15 mouse cellular contexts compared by ENCODE assay signal in the genomic region with DNA sequence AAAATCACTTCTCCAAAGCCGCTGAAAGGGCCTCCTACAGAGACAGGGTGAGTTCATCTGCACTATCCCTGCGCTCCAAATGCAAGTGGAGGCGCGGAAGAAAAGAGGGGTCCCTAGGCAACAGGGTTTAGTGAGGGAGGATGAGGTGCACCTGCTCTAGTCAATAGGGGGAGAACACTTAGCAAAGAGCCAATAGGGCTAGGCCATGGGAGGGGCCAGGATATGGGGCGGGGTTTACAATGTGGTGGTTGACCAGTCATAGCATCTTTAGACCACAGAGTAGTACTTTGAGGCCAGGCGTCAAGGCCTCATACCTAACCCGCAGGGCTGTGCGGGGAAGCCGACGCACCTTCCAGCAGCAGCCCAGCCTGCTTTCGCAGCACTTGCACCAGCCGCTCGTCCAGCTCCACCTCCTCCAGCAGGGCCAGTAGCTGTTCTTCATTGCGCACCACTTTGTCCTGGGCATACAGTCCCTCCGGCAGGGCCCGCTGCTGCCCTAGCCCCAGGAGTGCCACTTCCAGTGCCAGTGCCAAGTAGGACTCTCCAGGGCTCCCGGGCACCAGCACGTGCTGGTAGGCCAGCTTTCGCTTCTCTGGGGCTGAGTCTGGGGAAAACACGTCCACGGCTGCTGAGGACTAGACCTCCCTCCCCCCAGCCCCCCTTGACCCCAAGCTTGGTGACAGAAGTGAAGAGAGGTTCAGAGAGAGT. TPM values are rescaled to one million over a fixed set of nuclear protein-coding genes. Genes with fewer than 3 reads are reported as not detected.
DNase-seq lines count a peak whose midpoint lies in the region; ATAC-seq and TF ChIP-seq lines count a peak whose summit lies in the region.
"Had no signal": no experiment of that assay in that cellular context is flagged by ENCODE, and none has a peak within 500 bp of the region (broad histone marks: within the 10 kb centered on the region; RNA-seq: fewer than 3 reads in every experiment).

No protein-coding gene starts in this region.

- TF ChIP-seq POLR2A in kidney, adult 2 months (IDR thresholded peaks at IDR 0.05; ENCODE audit: low read depth, low read length), result no peak

- H3K27me3 ChIP-seq in kidney, embryonic 16.5 days (ENCODE audit: insufficient read depth, low read length), result no peaks in the 10 kb centered on the region
- no peaks in the 10 kb centered on the region for H3K27me3 ChIP-seq in kidney, adult 2 months (replicated peaks; ENCODE audit: control insufficient read depth, insufficient read depth, low read length)
- H3K27me3 ChIP-seq in neural tube, embryonic 13.5 days, result no peaks in the 10 kb centered on the region

- peak; percentile 20 for DNase-seq in adrenal gland, postnatal 25 days
- no peak for DNase-seq in adrenal gland, adult (ENCODE audit: inconsistent age in 2 of 2, low spot score in 1 of 2)
- no peak for DNase-seq in kidney, adult 2 months
- DNase-seq in neural tube, embryonic 10.5 days (ENCODE audit: extremely low spot score, low spot score), result no peak
- no peak for DNase-seq in right cerebral cortex, adult 18-20 months
- DNase-seq: B cell, adult 2 months; cerebellum, postnatal 36 days; kidney, postnatal 14 days; retina, postnatal 1 day had no signal

- H3K9ac ChIP-seq in kidney, embryonic 16.5 days (replicated peaks; ENCODE audit: low read length), result no peak overlapping the region
- no peak overlapping the region for H3K9ac ChIP-seq in neural tube, embryonic 13.5 days
- H3K9ac ChIP-seq: hindbrain, embryonic 14.5 days had no signal

- ATAC-seq in kidney, embryonic 16.5 days (ENCODE audit: low FRiP score, low TSS enrichment), result peak; percentile 57; the same call in 1 of the 2 replicates
- ATAC-seq in neural tube, embryonic 13.5 days (ENCODE audit: low read depth), result 0 out of 2 replicates have a peak, but pooled peaks have one; percentile 33
- no peak for ATAC-seq in frontal cortex, adult (ENCODE audit: low TSS enrichment)

- no peak overlapping the region for H3K4me2 ChIP-seq in kidney, embryonic 16.5 days (replicated peaks; ENCODE audit: low read depth, low read length)
- no peak overlapping the region for H3K4me2 ChIP-seq in neural tube, embryonic 13.5 days
- H3K4me2 ChIP-seq: heart, embryonic 11.5 days; hindbrain, embryonic 14.5 days had no signal

- no peak overlapping the region for H3K4me3 ChIP-seq in kidney, embryonic 16.5 days (ENCODE audit: low read length)
- no peak overlapping the region for H3K4me3 ChIP-seq in kidney, adult 2 months (ENCODE audit: insufficient read depth, low read depth, low read length)
- no peak overlapping the region for H3K4me3 ChIP-seq in neural tube, embryonic 13.5 days

- no peak overlapping the region for H3K27ac ChIP-seq in kidney, embryonic 16.5 days (ENCODE audit: low read length)
- no peak overlapping the region for H3K27ac ChIP-seq in kidney, adult 2 months (ENCODE audit: insufficient read depth, low read depth, low read length)
- H3K27ac ChIP-seq in neural tube, embryonic 13.5 days (replicated peaks), result no peak overlapping the region
- H3K27ac ChIP-seq: hindbrain, embryonic 14.5 days had no signal

- TF ChIP-seq CTCF in kidney, adult 2 months (conservative IDR thresholded peaks at IDR 0.05; ENCODE audit: insufficient read depth, insufficient read length, low read depth, low read length), result no peak

- no peaks in the 10 kb centered on the region for H3K4me1 ChIP-seq in kidney, embryonic 16.5 days (ENCODE audit: insufficient read depth, low read length)
- no peaks in the 10 kb centered on the region for H3K4me1 ChIP-seq in kidney, adult 2 months (ENCODE audit: control insufficient read depth, insufficient read depth, low read length)
- H3K4me1 ChIP-seq in neural tube, embryonic 13.5 days (replicated peaks), result no peaks in the 10 kb centered on the region

- WGBS in kidney, embryonic 16.5 days, result 84% methylated on average over 21 of the region's 21 CpGs
- WGBS in kidney, adult 2 months, result 92% methylated on average over 21 of the region's 21 CpGs
- 81% methylated on average over 21 of the region's 21 CpGs for WGBS in neural tube, embryonic 13.5 days

- peaks cover 86% of the 10 kb centered on the region for H3K36me3 ChIP-seq in kidney, embryonic 16.5 days (ENCODE audit: insufficient read depth, low read length)
- no peaks in the 10 kb centered on the region for H3K36me3 ChIP-seq in kidney, adult 2 months (ENCODE audit: control insufficient read depth, insufficient read depth, low read length)
- peaks cover 98% of the 10 kb centered on the region for H3K36me3 ChIP-seq in neural tube, embryonic 13.5 days

- H3K9me3 ChIP-seq in kidney, embryonic 16.5 days (ENCODE audit: low read length), result no peaks in the 10 kb centered on the region
- H3K9me3 ChIP-seq in neural tube, embryonic 13.5 days, result no peaks in the 10 kb centered on the region

RNA-seq across cellular contexts. Expression of a gene that starts 13.4 kb away (rescaled TPM):
- 41.3 and 44.1 TPM in 2 replicates for total RNA-seq in adrenal gland, postnatal 25 days (2021)
- 18.3 and 18.5 TPM in 2 replicates for polyA plus RNA-seq in kidney, embryonic 16.5 days (2015; fragmentation: Nextera tagmentation; extraction: Ambion mirVana)
- polyA plus RNA-seq in kidney, adult 2 months (2012; rRNA removed), result 9.2 and 10.0 TPM in 2 replicates
- polyA plus RNA-seq in neural tube, embryonic 13.5 days (2015; fragmentation: Nextera tagmentation; extraction: Ambion mirVana), result 32.9 and 34.7 TPM in 2 replicates

RNA-seq across cellular contexts. Expression of a gene that starts 26.0 kb away (rescaled TPM):
- total RNA-seq in adrenal gland, postnatal 25 days (2021), result 261 and 266 TPM in 2 replicates
- polyA plus RNA-seq in kidney, embryonic 16.5 days (2015; fragmentation: Nextera tagmentation; extraction: Ambion mirVana), result 321 and 330 TPM in 2 replicates
- 216 and 246 TPM in 2 replicates for polyA plus RNA-seq in kidney, adult 2 months (2012; rRNA removed)
- polyA plus RNA-seq in neural tube, embryonic 13.5 days (2015; fragmentation: Nextera tagmentation; extraction: Ambion mirVana), result 255 and 273 TPM in 2 replicates

RNA-seq across cellular contexts. Expression of a gene that starts 33.6 kb away (rescaled TPM):
- total RNA-seq in adrenal gland, postnatal 25 days (2021), result 31.3 and 45.3 TPM in 2 replicates
- 70.1 and 71.1 TPM in 2 replicates for polyA plus RNA-seq in kidney, embryonic 16.5 days (2015; fragmentation: Nextera tagmentation; extraction: Ambion mirVana)
- polyA plus RNA-seq in kidney, adult 2 months (2012; rRNA removed), result 39.3 and 48.6 TPM in 2 replicates
- 50.6 and 50.8 TPM in 2 replicates for polyA plus RNA-seq in neural tube, embryonic 13.5 days (2015; fragmentation: Nextera tagmentation; extraction: Ambion mirVana)

RNA-seq across cellular contexts. Expression of a gene that starts 38.5 kb away (rescaled TPM):
- total RNA-seq in adrenal gland, postnatal 25 days (2021), result 1.3 TPM in 1 of 2 replicates, not detected in the other
- polyA plus RNA-seq in kidney, embryonic 16.5 days (2015; fragmentation: Nextera tagmentation; extraction: Ambion mirVana), result 2.6 and 3.1 TPM in 2 replicates
- polyA plus RNA-seq in kidney, adult 2 months (2012; rRNA removed), result 0.99 and 1.4 TPM in 2 replicates
- 6.1 and 10.1 TPM in 2 replicates for polyA plus RNA-seq in neural tube, embryonic 13.5 days (2015; fragmentation: Nextera tagmentation; extraction: Ambion mirVana)
- total RNA-seq: liver, adult 2 months had no signal
- polyA plus RNA-seq: liver, adult 2 months had no signal

RNA-seq across cellular contexts. Expression of a gene that starts 46.7 kb away (rescaled TPM):
- 15.0 and 24.8 TPM in 2 replicates for total RNA-seq in adrenal gland, postnatal 25 days (2021)
- 20.5 and 22.6 TPM in 2 replicates for polyA plus RNA-seq in kidney, embryonic 16.5 days (2015; fragmentation: Nextera tagmentation; extraction: Ambion mirVana)
- polyA plus RNA-seq in kidney, adult 2 months (2012; rRNA removed), result 24.7 and 32.7 TPM in 2 replicates
- 23.3 and 30.4 TPM in 2 replicates for polyA plus RNA-seq in neural tube, embryonic 13.5 days (2015; fragmentation: Nextera tagmentation; extraction: Ambion mirVana)
